Mouse (Mus musculus): ENCODE measurements around the gene Myo15b.

DNA sequence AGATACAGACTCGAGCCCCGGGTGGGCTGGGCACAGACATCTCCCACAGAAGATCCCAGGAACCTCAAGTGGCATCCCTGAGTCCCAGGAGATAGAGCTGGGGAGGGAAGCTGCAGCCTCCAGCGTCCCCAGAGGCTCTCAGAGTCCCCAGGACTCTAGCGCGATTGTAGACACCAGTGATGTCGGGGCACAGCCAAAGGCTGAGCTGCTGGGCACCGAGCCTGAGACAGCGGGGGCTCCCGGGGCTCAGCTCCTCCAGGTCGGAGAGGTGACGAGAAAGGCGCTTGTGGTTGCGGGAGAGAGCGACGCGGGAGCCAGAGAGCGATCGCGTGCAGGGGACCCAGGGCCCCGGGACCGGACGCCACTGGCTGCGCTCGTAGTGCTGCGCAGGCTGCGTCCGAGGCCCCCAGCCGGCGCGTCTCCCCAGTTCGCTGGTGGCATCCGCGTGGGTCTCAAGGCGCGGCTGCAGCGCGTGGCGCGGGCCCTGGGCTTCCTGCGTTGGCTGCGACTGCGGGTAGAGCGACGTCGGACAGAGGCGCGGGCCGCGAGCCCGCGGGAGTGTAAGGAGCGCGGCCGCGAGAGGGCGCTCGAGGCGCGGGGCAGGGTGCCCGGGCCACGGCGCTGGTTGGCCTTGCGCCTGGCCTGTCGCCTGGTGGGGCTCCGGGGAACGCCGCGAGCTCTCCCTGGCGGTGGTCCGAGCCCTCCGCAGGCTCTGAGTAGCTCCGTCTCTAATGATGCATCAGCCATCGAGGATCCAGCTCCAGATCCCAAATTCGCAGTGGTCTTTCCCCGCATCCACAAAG is 1.1 kb downstream of the Myo15b start:
- no peak for TF ChIP-seq POLR2A (IDR thresholded peaks at IDR 0.05; ENCODE audit: insufficient read depth, low read depth, low read length)
- peak; percentile 96 for TF ChIP-seq CTCF (IDR thresholded peaks at IDR 0.05)
- no peak for TF ChIP-seq EP300 (IDR thresholded peaks at IDR 0.05; ENCODE audit: insufficient read depth, low read depth, low read length)
